Mouse (Mus musculus) forebrain, postnatal 0 days (tissue): ENCODE measurements around the gene Nrtn. TPM values are rescaled to one million over a fixed set of nuclear protein-coding genes. Genes with fewer than 3 reads are reported as not detected.
A peak's percentile ranks its signal among the peaks of the same experiment; 100 is the strongest.

ENCODE experiments used
- ATAC-seq: fragments of 200-750 bp; cut with Nextera tagmentation; 2 replicates; pipeline ENCODE4 v1.8.0; 2017; ENCODE audit warnings: mild to moderate bottlenecking, moderate library complexity
- DNase-seq: peaks from one replicate; pipeline ENCODE4 v3.0.0-alpha.2; 2015
- H3K27ac ChIP-seq: fragments of 300-500 bp; sonication (generic); 2 replicates; pipeline ENCODE4 v1.5.1; 2014; ENCODE audit warnings: low read depth, mild to moderate bottlenecking, antibody characterized with exemption, low read length, moderate library complexity, mixed read lengths
- H3K27me3 ChIP-seq: fragments of 300-500 bp; sonication (generic); 2 replicates; pipeline ENCODE4 v1.6.1; 2014; ENCODE audit warnings: mild to moderate bottlenecking, low read length, mixed read lengths; ENCODE audit not compliant: insufficient read depth
- H3K36me3 ChIP-seq: fragments of 300-500 bp; sonication (generic); 2 replicates; pipeline ENCODE4 v1.6.1; 2014; ENCODE audit warnings: mild to moderate bottlenecking, moderate library complexity; ENCODE audit not compliant: insufficient read depth
- H3K4me1 ChIP-seq: fragments of 300-500 bp; sonication (generic); 2 replicates; pipeline ENCODE4 v1.6.1; 2014; ENCODE audit warnings: antibody characterized with exemption; ENCODE audit not compliant: insufficient read depth
- H3K4me2 ChIP-seq: fragments of 300-500 bp; sonication (generic); 2 replicates; pipeline ENCODE4 v1.6.1; 2014; ENCODE audit warnings: low read depth, mild to moderate bottlenecking, moderate library complexity
- H3K4me3 ChIP-seq: fragments of 300-500 bp; sonication (generic); 2 replicates; pipeline ENCODE4 v1.5.1; 2014; ENCODE audit warnings: low read depth, low read length, mixed read lengths
- H3K9ac ChIP-seq: fragments of 300-500 bp; sonication (generic); 2 replicates; pipeline ENCODE4 v1.6.1; 2014; ENCODE audit warnings: mild to moderate bottlenecking
- H3K9me3 ChIP-seq: fragments of 300-500 bp; sonication (generic); 2 replicates; pipeline ENCODE4 v1.6.1; 2016; ENCODE audit warnings: low read length
- CTCF ChIP-seq: sonication (generic); IDR thresholded peaks from 2 replicates; pipeline ENCODE4 v1.5.1; 2016; ENCODE audit warnings: antibody characterized with exemption, control low read depth, low read depth
- WGBS: fragments of 180-500 bp; shearing (Covaris S2); extraction: QIAGEN DNeasy Blood & Tissue Kit; methylation state at CpG from one replicate; pipeline ENCODE4 v1.1.7; 2014; 5-methylcytosine and 5-hydroxymethylcytosine counted together
- polyA plus RNA-seq: library from polyadenylated mRNA; unstranded; fragments of >200 nt; fragmentation: Nextera tagmentation; extraction: Ambion mirVana; gene quantifications from 2 replicates; pipeline ENCODE4 v1.2.1, GENCODE M21; 2015
- total RNA-seq: library from RNA; depleted of rRNA; stranded (reverse); fragments of >200 nt; gene quantifications from 2 replicates; pipeline ENCODE4 v1.2.3, GENCODE M21; 2014

Nrtn gene
- total and polyA plus RNA-seq, 2 experiments from 2014 or later, result 1.9 to 2.8 TPM

GRCm38 (mm10) chr17:56767531-56768135, 10.3 kb upstream of the Nrtn start:
- H3K4me1 ChIP-seq, result peaks cover 10% of the 10 kb centered on the region; the same call in 1 of the 2 replicates
- no peak overlapping the region for H3K27ac ChIP-seq
- WGBS, result 96% methylated on average over 29 of the region's 29 CpGs
- no peak overlapping the region for H3K9ac ChIP-seq
- no peak for TF ChIP-seq CTCF
- no peaks in the 10 kb centered on the region for H3K27me3 ChIP-seq
- ATAC-seq, result no peak
- H3K4me3 ChIP-seq, result no peak overlapping the region
- DNase-seq, result no peak
- H3K4me2 ChIP-seq, result no peak overlapping the region
- H3K9me3 ChIP-seq, result no peaks in the 10 kb centered on the region
- peaks cover 45% of the 10 kb centered on the region for H3K36me3 ChIP-seq

- WGBS, result 94% methylated on average over 27 of the region's 27 CpGs
- Histone ChIP-seq H3K27me3 (no peaks in the 10 kb centered on the region), H3K9ac (no peak overlapping the region), H3K4me3 (no peak overlapping the region), H3K27ac (no peak overlapping the region), H3K4me1 (peaks cover 14% of the 10 kb centered on the region; the same call in 1 of the 2 replicates), H3K4me2 (no peak overlapping the region), H3K36me3 (peaks cover 45% of the 10 kb centered on the region), H3K9me3 (no peaks in the 10 kb centered on the region)
- no peak for TF ChIP-seq CTCF
- ATAC-seq (no peak), DNase-seq (no peak)
Measured at GRCm38 (mm10) chr17:56766631-56767405, 9.5 kb upstream of the Nrtn start.

GRCm38 (mm10) chr17:56765431-56765830, 8.1 kb upstream of the Nrtn start:
- H3K9ac ChIP-seq, result peak overlapping the region; percentile 81
- peaks cover 17% of the 10 kb centered on the region; the same call in 1 of the 2 replicates for H3K4me1 ChIP-seq
- H3K27ac ChIP-seq, result peak overlapping the region; percentile 97
- no peaks in the 10 kb centered on the region for H3K9me3 ChIP-seq
- peak overlapping the region; percentile 66 for H3K4me3 ChIP-seq
- peaks cover 38% of the 10 kb centered on the region for H3K36me3 ChIP-seq
- ATAC-seq, result peak; percentile 0; the same call in 1 of the 2 replicates
- 52% methylated on average over 12 of the region's 12 CpGs for WGBS
- H3K4me2 ChIP-seq, result peak overlapping the region; percentile 73
- H3K27me3 ChIP-seq, result no peaks in the 10 kb centered on the region
- no peak for TF ChIP-seq CTCF
- no peak for DNase-seq

- Histone ChIP-seq H3K27ac (peak within 1 kb of the TSS; percentile 97), H3K27me3 (no peaks in the 10 kb centered on the region), H3K4me3 (peak within 1 kb of the TSS; percentile 66), H3K4me2 (peak within 1 kb of the TSS; percentile 73), H3K36me3 (peaks cover 33% of the 10 kb centered on the region), H3K9ac (peak within 1 kb of the TSS; percentile 81), H3K9me3 (no peaks in the 10 kb centered on the region), H3K4me1 (peaks cover 17% of the 10 kb centered on the region; the same call in 1 of the 2 replicates)
- TF ChIP-seq CTCF, result no peak
- peak; percentile 94 for DNase-seq
- peak; percentile 91 for ATAC-seq
- WGBS, result 1% methylated on average over 54 of the region's 58 CpGs
Measured at GRCm38 (mm10) chr17:56764474-56765354, 7.4 kb upstream of the Nrtn start, which contains the start of gene Dus3l. Dus3l (plus strand) TSS chr17:56764757.

GRCm38 (mm10) chr17:56763741-56764250, 6.5 kb upstream of the Nrtn start:
- Histone ChIP-seq H3K4me1 (peaks cover 17% of the 10 kb centered on the region; the same call in 1 of the 2 replicates), H3K27ac (peak overlapping the region; percentile 97), H3K4me2 (peak overlapping the region; percentile 73), H3K27me3 (no peaks in the 10 kb centered on the region), H3K9ac (no peak overlapping the region), H3K9me3 (no peaks in the 10 kb centered on the region), H3K36me3 (peaks cover 23% of the 10 kb centered on the region), H3K4me3 (peak overlapping the region; percentile 66; the same call in 1 of the 2 replicates)
- DNase-seq (no peak), ATAC-seq (no peak)
- WGBS, result 81% methylated on average over 8 of the region's 8 CpGs
- no peak for TF ChIP-seq CTCF
